Mouse (Mus musculus): ENCODE results near the gene Scd1. TPM values are rescaled to one million over a fixed set of nuclear protein-coding genes. Genes with fewer than 3 reads are reported as not detected.

Scd1 gene
- total and polyA plus RNA-seq, 3 experiments: 100 to 183 TPM; not detected in 1

DNA sequence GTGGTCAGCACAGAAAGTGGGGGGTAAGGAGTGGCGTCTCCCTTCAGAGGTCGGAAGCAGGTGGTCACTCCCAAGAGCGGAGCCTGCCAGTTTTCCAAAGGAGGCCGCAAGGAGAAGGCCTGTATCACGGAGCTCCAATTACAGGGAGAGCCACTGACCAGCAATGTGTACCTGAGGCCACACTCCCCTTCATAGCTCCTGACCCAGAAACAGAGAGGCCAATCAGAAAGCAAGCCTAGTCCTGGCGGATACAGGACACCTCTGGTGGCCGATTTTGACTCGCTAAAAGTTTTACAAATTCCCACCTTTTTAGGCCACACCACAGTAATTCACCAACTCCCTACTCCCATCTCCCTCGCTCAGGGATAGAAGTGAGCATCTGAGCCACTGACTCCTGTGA lies 10.9 kb upstream of the Scd1 start:
- H3K27ac ChIP-seq (ENCODE audit: control insufficient read depth, low read depth, low read length): no peak overlapping the region
- H3K27me3 ChIP-seq (ENCODE audit: control insufficient read depth in 1 of 2, insufficient read depth in 2 of 2, low read length in 2 of 2): peaks cover 2 to 23% of the 10 kb centered on the region in 2 experiments
- H3K4me1 ChIP-seq (ENCODE audit: control insufficient read depth in 1 of 2, insufficient read depth in 2 of 2, low read length in 2 of 2): no peaks in the 10 kb centered on the region
- no peak for TF ChIP-seq BHLHE40 (IDR thresholded peaks at IDR 0.05; ENCODE audit: borderline replicate concordance, low read depth, low read length)
- 0 out of 2 replicates have a peak, but pooled peaks have one; percentile 9 for TF ChIP-seq MXI1 (IDR thresholded peaks at IDR 0.05; ENCODE audit: low read depth, low read length)
- TF ChIP-seq EP300 (IDR thresholded peaks at IDR 0.05; ENCODE audit: low read depth in 1 of 2, low read length in 2 of 2): no peak
- no peak for TF ChIP-seq GATA1 (IDR thresholded peaks at IDR 0.05; ENCODE audit: low read depth, low read length)
- no peak for TF ChIP-seq POLR2A (IDR thresholded peaks at IDR 0.05; ENCODE audit: control insufficient read depth in 1 of 2, insufficient read depth in 1 of 2, low read depth in 1 of 2, low read length in 2 of 2, poor library complexity in 1 of 2)
- TF ChIP-seq USF2 (IDR thresholded peaks at IDR 0.05; ENCODE audit: borderline replicate concordance in 1 of 2, insufficient read depth in 1 of 2, low read depth in 1 of 2, low read length in 2 of 2): no peak
- TF ChIP-seq NELFE (IDR thresholded peaks at IDR 0.05; ENCODE audit: low read depth, low read length): no peak
- no peaks in the 10 kb centered on the region for H3K9me3 ChIP-seq (replicated peaks; ENCODE audit: insufficient read depth, low read length)
- DNase-seq (ENCODE audit: low read depth, low spot score): no peak
- H3K9ac ChIP-seq (ENCODE audit: control insufficient read depth, low read depth, low read length, poor library complexity, severe bottlenecking): no peak overlapping the region
- no peaks in the 10 kb centered on the region for H3K36me3 ChIP-seq (ENCODE audit: control insufficient read depth in 1 of 2, insufficient read depth in 2 of 2, low read length in 2 of 2)
- H3K79me2 ChIP-seq (ENCODE audit: control insufficient read depth, insufficient read depth, low read length, poor library complexity): no peaks in the 10 kb centered on the region
- no peak overlapping the region for H3K4me3 ChIP-seq (ENCODE audit: control insufficient read depth in 1 of 2, insufficient read depth in 1 of 2, low read depth in 2 of 2, low read length in 2 of 2)

GRCm38 (mm10) chr19:44418061-44418460 lies 10.4 kb upstream of the Scd1 start:
- Histone ChIP-seq H3K4me1 (ENCODE audit: control insufficient read depth in 1 of 2, insufficient read depth in 2 of 2, low read length in 2 of 2) (no peaks in the 10 kb centered on the region), H3K9me3 (replicated peaks; ENCODE audit: insufficient read depth, low read length) (no peaks in the 10 kb centered on the region), H3K9ac (ENCODE audit: control insufficient read depth, low read depth, low read length, poor library complexity, severe bottlenecking) (no peak overlapping the region), H3K36me3 (ENCODE audit: control insufficient read depth in 1 of 2, insufficient read depth in 2 of 2, low read length in 2 of 2) (no peaks in the 10 kb centered on the region), H3K27ac (ENCODE audit: control insufficient read depth, low read depth, low read length) (no peak overlapping the region), H3K4me3 (ENCODE audit: control insufficient read depth in 1 of 2, insufficient read depth in 1 of 2, low read depth in 2 of 2, low read length in 2 of 2) (no peak overlapping the region), H3K79me2 (ENCODE audit: control insufficient read depth, insufficient read depth, low read length, poor library complexity) (no peaks in the 10 kb centered on the region), H3K27me3 (ENCODE audit: control insufficient read depth in 1 of 2, insufficient read depth in 2 of 2, low read length in 2 of 2) (peaks cover 2 to 22% of the 10 kb centered on the region in 2 experiments)
- DNase-seq (ENCODE audit: low read depth, low spot score): no peak
- TF ChIP-seq RAD21 (IDR thresholded peaks at IDR 0.05; ENCODE audit: low read depth, low read length) (no peak), CHD1 (IDR thresholded peaks at IDR 0.05; ENCODE audit: low read depth, low read length) (no peak), ZMIZ1 (IDR thresholded peaks at IDR 0.05; ENCODE audit: low read depth, low read length) (no peak), SIN3A (IDR thresholded peaks at IDR 0.05; ENCODE audit: low read length) (no peak), GABPA (IDR thresholded peaks at IDR 0.05; ENCODE audit: low read depth, low read length) (no peak), KAT2A (conservative IDR thresholded peaks at IDR 0.05; ENCODE audit: low read depth, low read length) (no peak), MYB (IDR thresholded peaks at IDR 0.05; ENCODE audit: low read depth, low read length) (no peak), ZKSCAN1 (IDR thresholded peaks at IDR 0.05; ENCODE audit: low read depth, low read length) (no peak), TCF12 (IDR thresholded peaks at IDR 0.05; ENCODE audit: low read depth, low read length) (no peak)
